Mouse (Mus musculus) stomach, embryonic 16.5 days (tissue): Measurements from ENCODE around the gene Frmd8. TPM values are rescaled to one million over a fixed set of nuclear protein-coding genes. Genes with fewer than 3 reads are reported as not detected.

Experiments used
- ATAC-seq: fragments of 200-750 bp; cut with Nextera tagmentation; 2 replicates; pipeline ENCODE4 v1.8.0; 2017; ENCODE audit warnings: moderate number of reproducible peaks, moderate TSS enrichment; ENCODE audit not compliant: insufficient read depth, low FRiP score
- H3K27ac ChIP-seq: fragments of 300-500 bp; sonication (generic); 2 replicates; pipeline ENCODE4 v1.5.1; 2014; ENCODE audit warnings: low read length
- H3K27me3 ChIP-seq: fragments of 300-500 bp; sonication (generic); 2 replicates; pipeline ENCODE4 v1.6.1; 2014; ENCODE audit warnings: low read length, control low read depth, mixed read lengths; ENCODE audit not compliant: control insufficient read depth, insufficient read depth
- H3K36me3 ChIP-seq: fragments of 300-500 bp; sonication (generic); 2 replicates; pipeline ENCODE4 v1.6.1; 2014; ENCODE audit warnings: low read length; ENCODE audit not compliant: control insufficient read depth, insufficient read depth
- H3K4me1 ChIP-seq: fragments of 300-500 bp; sonication (generic); 2 replicates; pipeline ENCODE4 v1.6.1; 2014; ENCODE audit warnings: low read length, control low read depth, mixed read lengths; ENCODE audit not compliant: control insufficient read depth, insufficient read depth
- H3K4me2 ChIP-seq: fragments of 300-500 bp; sonication (generic); 2 replicates; pipeline ENCODE4 v1.6.1; 2014; ENCODE audit warnings: low read depth, low read length, mixed read lengths
- H3K4me3 ChIP-seq: fragments of 300-500 bp; sonication (generic); replicated peaks from 2 replicates; pipeline ENCODE4 v1.5.1; 2014; ENCODE audit warnings: mild to moderate bottlenecking, low read length
- H3K9ac ChIP-seq: fragments of 300-500 bp; sonication (generic); 2 replicates; pipeline ENCODE4 v1.6.1; 2014; ENCODE audit warnings: low read length
- H3K9me3 ChIP-seq: fragments of 300-500 bp; sonication (generic); replicated peaks from 2 replicates; pipeline ENCODE4 v1.6.1; 2016; ENCODE audit warnings: low read length, control low read depth; ENCODE audit not compliant: control insufficient read depth
- WGBS: fragments of 180-500 bp; shearing (Covaris S2); extraction: QIAGEN DNeasy Blood & Tissue Kit; methylation state at CpG from one replicate; pipeline ENCODE4 v1.1.7; 2014; 5-methylcytosine and 5-hydroxymethylcytosine counted together
- polyA plus RNA-seq: library from polyadenylated mRNA; unstranded; fragments of >200 nt; fragmentation: Nextera tagmentation; extraction: Ambion mirVana; gene quantifications from 2 replicates; pipeline ENCODE4 v1.2.1, GENCODE M21; 2015

Gene Frmd8
- polyA plus RNA-seq, 1 experiment from 2014 or later: 29.5 TPM

DNA sequence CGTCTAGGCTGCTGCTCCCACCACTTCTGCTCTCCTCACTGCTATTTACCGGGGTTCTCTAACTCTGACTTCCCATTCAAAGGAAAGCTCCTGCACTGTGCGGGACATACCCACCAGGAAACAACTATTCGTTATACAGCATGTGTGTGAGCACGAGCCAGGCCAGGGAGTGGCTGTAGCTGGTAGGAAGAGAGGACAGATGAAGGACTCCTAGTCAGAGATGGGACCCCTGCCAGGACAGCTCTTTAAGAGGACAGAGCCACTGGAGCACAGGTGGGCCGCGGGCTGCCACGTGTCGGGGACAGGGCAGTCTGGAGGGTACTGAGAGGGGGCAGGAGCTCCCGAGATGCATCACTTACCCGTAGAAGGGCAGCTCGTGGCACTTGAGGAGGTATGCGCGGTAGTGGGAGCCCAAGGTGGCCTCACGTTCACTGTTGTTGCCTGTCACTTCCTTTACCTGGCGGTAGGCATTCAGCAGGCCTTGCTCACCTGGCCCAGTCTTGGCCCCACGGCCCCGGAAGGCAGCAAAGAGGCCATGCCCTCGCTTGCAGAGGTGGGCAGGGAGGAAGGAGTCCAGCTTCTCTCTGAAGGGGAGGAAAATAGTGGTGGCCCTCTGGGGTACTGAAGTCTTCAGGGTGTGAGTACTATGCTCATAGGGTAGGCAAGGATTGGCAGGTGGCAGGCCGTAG lies 10.2 kb downstream of the Frmd8 start:
- no peaks in the 10 kb centered on the region for H3K4me1 ChIP-seq
- WGBS: 91% methylated on average over 20 of the region's 20 CpGs
- H3K27ac ChIP-seq: no peak overlapping the region
- H3K9ac ChIP-seq: no peak overlapping the region
- H3K27me3 ChIP-seq: no peaks in the 10 kb centered on the region
- H3K36me3 ChIP-seq: peaks cover 25% of the 10 kb centered on the region
- H3K9me3 ChIP-seq: no peaks in the 10 kb centered on the region
- H3K4me2 ChIP-seq: no peak overlapping the region
- no peak overlapping the region for H3K4me3 ChIP-seq
- no peak for ATAC-seq

GRCm38 (mm10) chr19:5863776-5864175 lies 11.3 kb downstream of the Frmd8 start:
- no peaks in the 10 kb centered on the region for H3K4me1 ChIP-seq
- H3K4me2 ChIP-seq: no peak overlapping the region
- H3K9ac ChIP-seq: no peak overlapping the region
- no peak overlapping the region for H3K27ac ChIP-seq
- no peak overlapping the region for H3K4me3 ChIP-seq
- no peaks in the 10 kb centered on the region for H3K9me3 ChIP-seq
- 98% methylated on average over 5 of the region's 5 CpGs for WGBS
- H3K27me3 ChIP-seq: no peaks in the 10 kb centered on the region
- ATAC-seq: no peak
- H3K36me3 ChIP-seq: peaks cover 32% of the 10 kb centered on the region

GRCm38 (mm10) chr19:5862335-5863085 lies 12.6 kb downstream of the Frmd8 start:
- Histone ChIP-seq H3K27ac (no peak overlapping the region), H3K9ac (no peak overlapping the region), H3K4me1 (no peaks in the 10 kb centered on the region), H3K27me3 (no peaks in the 10 kb centered on the region), H3K9me3 (no peaks in the 10 kb centered on the region), H3K4me2 (no peak overlapping the region), H3K4me3 (no peak overlapping the region), H3K36me3 (peaks cover 32% of the 10 kb centered on the region)
- 97% methylated on average over 14 of the region's 14 CpGs for WGBS
- ATAC-seq: no peak

DNA sequence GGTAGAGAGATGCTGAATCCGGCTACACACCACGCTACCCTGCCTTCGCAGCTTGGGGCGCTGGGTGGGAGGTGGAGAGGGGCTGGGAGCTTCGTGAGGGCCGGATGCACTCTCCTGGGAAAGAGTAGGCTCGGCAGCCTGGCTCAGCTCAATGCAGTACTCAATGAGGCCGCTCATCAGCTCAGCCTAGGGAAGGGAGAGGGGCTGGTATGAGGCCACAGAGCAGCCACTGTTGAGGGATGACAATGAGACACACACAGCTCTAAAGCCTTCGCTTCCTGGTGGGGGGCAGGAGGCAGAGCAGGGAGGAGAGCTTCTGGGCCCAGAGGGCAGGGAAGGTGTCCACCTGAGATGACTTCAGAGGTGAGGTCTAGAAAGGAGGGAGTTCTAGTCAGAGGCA lies 18.5 kb downstream of the Frmd8 start:
- no peak for ATAC-seq
- Histone ChIP-seq H3K27ac (no peak overlapping the region), H3K4me3 (no peak overlapping the region), H3K4me1 (peaks cover 10% of the 10 kb centered on the region), H3K36me3 (peaks cover 14% of the 10 kb centered on the region), H3K4me2 (no peak overlapping the region), H3K9me3 (no peaks in the 10 kb centered on the region), H3K27me3 (no peaks in the 10 kb centered on the region), H3K9ac (no peak overlapping the region)
- WGBS: 89% methylated on average over 9 of the region's 9 CpGs

GRCm38 (mm10) chr19:5852035-5852722 lies 22.9 kb downstream of the Frmd8 start:
- Histone ChIP-seq H3K36me3 (no peaks in the 10 kb centered on the region), H3K4me2 (no peak overlapping the region), H3K27me3 (no peaks in the 10 kb centered on the region), H3K4me3 (no peak overlapping the region), H3K9ac (peak overlapping the region; percentile 47), H3K27ac (peak overlapping the region; percentile 76), H3K4me1 (peaks cover 48% of the 10 kb centered on the region), H3K9me3 (no peaks in the 10 kb centered on the region)
- 73% methylated on average over 12 of the region's 12 CpGs for WGBS
- ATAC-seq: no peak

DNA sequence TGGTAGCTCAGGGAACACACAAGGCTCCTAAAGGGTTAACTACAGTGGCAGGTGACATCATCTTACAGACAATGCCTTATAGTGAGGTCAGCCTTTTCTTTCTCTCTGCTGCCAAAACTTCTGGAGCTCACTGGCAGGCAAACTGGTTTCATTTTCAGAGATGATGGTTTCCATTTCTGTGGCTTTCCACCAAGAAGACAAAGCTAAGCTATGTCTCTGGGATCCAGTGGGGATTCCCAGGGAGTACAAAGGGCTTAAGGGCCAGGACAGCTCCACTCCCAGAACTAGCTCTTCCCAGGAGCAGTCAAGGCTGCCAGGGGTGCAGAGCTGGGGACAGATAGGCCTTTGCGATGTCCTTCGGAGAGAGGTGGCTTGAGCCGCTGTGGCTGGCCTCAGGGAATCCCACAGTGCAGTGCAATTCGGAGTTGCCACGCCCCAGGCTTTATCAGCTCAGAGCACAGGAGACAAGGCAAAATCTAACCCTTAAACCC lies 23.5 kb downstream of the Frmd8 start:
- Histone ChIP-seq H3K4me3 (no peak overlapping the region), H3K9ac (peak overlapping the region; percentile 30), H3K27ac (peak overlapping the region; percentile 76), H3K4me1 (peaks cover 53% of the 10 kb centered on the region), H3K36me3 (no peaks in the 10 kb centered on the region), H3K9me3 (no peaks in the 10 kb centered on the region), H3K27me3 (no peaks in the 10 kb centered on the region), H3K4me2 (peak overlapping the region; percentile 22; the same call in 1 of the 2 replicates)
- 59% methylated on average over 5 of the region's 5 CpGs for WGBS
- no peak for ATAC-seq

DNA sequence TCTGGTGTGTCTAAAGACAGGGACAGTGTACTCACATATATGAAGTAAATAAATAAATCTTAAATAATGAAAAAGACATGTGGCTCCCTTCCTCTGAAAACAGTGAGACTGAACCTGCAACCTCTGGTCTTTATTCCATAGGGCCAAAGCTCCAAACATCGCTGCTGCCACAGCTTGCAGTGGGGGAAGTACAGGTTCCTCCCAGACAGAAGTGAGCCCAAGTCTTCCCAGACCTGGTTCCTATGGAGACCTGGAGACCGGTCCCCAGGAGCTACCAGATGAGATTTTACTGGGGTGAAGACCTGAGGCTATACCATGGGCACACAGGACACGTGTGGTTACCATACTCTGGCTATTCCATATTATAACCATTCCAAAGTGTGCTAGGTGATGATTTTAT lies 24.2 kb downstream of the Frmd8 start:
- no peak overlapping the region for H3K9ac ChIP-seq
- H3K27ac ChIP-seq: no peak overlapping the region
- 83% methylated on average over 3 of the region's 3 CpGs for WGBS
- no peaks in the 10 kb centered on the region for H3K36me3 ChIP-seq
- no peaks in the 10 kb centered on the region for H3K9me3 ChIP-seq
- no peaks in the 10 kb centered on the region for H3K27me3 ChIP-seq
- no peak for ATAC-seq
- H3K4me3 ChIP-seq: no peak overlapping the region
- H3K4me2 ChIP-seq: no peak overlapping the region
- H3K4me1 ChIP-seq: peaks cover 53% of the 10 kb centered on the region

GRCm38 (mm10) chr19:5849843-5850527 lies 25.1 kb downstream of the Frmd8 start:
- Histone ChIP-seq H3K27ac (peak overlapping the region; percentile 100), H3K4me3 (peak overlapping the region; percentile 2; the same call in 1 of the 2 replicates), H3K4me1 (peaks cover 59% of the 10 kb centered on the region), H3K4me2 (peak overlapping the region; percentile 80), H3K9ac (peak overlapping the region; percentile 76; the same call in 1 of the 2 replicates), H3K27me3 (no peaks in the 10 kb centered on the region), H3K9me3 (no peaks in the 10 kb centered on the region), H3K36me3 (no peaks in the 10 kb centered on the region)
- 22% methylated on average over 11 of the region's 11 CpGs for WGBS
- peak; percentile 30; the same call in 1 of the 2 replicates for ATAC-seq
